Mouse (Mus musculus) lung, adult 18-20 months (tissue): Measurements from ENCODE around the gene Pllp.

ENCODE experiments used
- DNase-seq, 2 experiments: peaks; one replicate each; pipeline ENCODE4 v3.0.0; 2022; ENCODE audit warnings: mixed read lengths in 2 of 2

Pllp gene

GRCm38 (mm10) chr8:94702844-94703813, 7.1 kb upstream of the Pllp start:
- peak; percentile 84 to 88 for DNase-seq

- no peak for DNase-seq
These were observed 6.1 kb upstream of the Pllp start for GRCm38 (mm10) chr8:94702156-94702555.

GRCm38 (mm10) chr8:94700421-94700935, 4.4 kb upstream of the Pllp start:
- no peak for DNase-seq

DNA sequence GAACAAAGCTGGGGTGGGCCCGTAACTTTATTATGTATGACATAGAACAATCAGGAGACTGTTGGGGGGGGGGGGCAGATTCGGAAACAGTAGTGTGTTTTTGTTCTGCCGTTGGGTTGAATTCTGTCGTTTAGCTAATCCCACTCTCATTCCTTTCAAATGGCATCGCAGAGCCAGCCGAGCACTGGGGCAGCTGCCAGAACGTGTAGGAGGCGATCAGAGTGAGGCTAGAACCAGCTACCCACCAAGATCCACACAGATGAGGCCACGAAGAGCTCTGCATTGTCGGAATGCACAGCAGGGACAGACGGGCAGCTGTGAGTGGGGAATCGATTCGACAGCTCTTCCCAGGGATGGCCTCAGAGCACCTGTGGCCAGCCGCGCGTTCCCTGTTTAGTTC, 3.3 kb upstream of the Pllp start:
- DNase-seq = no peak

DNA sequence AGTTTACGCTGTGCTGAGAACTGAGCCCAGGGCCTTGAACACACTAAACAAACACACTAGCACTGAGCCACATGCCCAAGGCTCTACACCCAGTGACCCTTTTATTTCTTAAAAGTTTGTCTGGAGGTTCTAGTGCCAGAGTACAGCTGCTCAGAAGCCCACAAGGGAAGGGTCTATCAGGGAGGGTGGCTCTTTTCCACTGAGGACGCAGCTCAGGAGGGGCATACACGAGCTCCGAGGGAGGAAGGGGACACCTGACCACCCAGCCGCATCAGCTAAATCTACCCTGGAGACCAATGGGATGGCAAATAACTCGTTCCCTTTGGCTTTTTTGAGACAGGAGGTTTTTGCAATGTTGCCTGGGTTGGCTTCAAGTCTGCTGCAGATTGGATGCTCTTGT, 1.9 kb upstream of the Pllp start:
- DNase-seq = no peak

GRCm38 (mm10) chr8:94696566-94696965, 488 bp upstream of the Pllp start:
- no peak for DNase-seq

DNA sequence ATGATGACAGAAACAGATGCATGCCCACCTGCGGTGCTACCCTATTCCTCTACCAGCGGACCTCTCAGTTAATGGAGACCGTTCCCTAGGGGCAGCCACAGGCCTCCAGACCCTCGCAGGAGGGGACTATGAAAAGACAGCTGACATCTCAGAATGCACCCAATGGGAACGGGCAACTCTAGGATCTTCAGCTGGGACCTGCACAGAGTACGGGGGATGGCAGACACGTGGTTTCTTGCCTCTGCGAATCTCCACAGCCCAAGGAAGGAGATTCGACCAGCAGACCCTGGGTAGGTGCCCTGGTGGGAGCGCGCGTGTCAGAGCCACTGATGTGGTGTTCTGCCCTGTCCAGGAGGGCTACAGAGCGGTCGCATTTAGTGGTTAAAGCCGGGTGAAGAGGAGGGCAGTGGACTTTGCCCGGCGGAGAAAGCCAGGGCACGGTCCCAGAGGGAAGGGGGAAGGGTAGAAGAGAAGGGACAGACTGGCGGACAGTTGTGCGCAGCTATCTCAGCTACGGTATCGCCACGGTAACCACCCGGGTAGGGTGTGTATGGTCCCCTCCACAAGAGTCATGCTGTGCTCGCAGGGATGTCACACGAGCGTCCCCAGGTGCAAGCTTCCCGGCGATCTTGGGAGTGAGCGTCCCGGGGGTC, 611 bp downstream of the Pllp start:
- no peak for DNase-seq

- DNase-seq = no peak
These were observed 1.4 kb downstream of the Pllp start for GRCm38 (mm10) chr8:94694701-94695100.

DNA sequence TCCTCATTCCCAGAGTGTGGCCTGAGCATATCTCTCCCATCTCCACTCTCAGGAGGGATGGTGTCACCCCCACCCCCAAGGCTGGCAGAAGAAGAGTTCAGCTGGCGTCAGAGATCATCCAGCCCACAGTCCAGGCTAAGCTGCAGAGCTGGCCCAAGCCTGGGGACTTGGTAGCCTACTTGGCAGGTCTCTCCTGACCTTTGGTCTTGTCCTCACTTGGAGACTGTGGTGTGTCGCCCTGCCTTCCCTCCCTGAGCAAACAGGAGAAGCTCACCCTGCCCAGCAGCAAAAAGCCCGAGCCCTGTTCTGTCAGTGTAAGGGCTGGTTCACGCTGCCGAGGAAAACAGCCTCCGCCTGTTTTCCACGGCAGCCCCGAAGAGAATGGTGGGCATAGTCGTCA, 10.1 kb downstream of the Pllp start:
- DNase-seq = peak; percentile 51 to 64

DNA sequence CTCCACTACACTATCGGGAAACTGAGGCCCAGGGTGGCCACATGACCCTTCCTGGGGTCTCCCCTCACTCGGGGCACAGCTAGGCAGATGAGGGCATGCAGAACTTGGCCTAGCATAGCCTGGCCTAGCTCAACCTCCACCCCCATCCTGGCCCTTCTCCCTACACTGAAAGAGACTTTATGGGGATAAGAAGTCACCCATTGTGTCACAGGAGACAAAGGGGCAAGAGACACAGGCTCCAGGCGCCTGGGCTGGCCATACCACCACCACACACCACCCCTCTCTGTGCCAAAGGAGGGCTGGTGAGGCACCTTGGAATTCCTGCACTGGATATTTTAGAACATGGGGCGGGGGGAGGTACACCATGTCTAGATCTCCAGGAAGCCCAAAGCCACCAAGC, 11.8 kb downstream of the Pllp start:
- no peak for DNase-seq

DNA sequence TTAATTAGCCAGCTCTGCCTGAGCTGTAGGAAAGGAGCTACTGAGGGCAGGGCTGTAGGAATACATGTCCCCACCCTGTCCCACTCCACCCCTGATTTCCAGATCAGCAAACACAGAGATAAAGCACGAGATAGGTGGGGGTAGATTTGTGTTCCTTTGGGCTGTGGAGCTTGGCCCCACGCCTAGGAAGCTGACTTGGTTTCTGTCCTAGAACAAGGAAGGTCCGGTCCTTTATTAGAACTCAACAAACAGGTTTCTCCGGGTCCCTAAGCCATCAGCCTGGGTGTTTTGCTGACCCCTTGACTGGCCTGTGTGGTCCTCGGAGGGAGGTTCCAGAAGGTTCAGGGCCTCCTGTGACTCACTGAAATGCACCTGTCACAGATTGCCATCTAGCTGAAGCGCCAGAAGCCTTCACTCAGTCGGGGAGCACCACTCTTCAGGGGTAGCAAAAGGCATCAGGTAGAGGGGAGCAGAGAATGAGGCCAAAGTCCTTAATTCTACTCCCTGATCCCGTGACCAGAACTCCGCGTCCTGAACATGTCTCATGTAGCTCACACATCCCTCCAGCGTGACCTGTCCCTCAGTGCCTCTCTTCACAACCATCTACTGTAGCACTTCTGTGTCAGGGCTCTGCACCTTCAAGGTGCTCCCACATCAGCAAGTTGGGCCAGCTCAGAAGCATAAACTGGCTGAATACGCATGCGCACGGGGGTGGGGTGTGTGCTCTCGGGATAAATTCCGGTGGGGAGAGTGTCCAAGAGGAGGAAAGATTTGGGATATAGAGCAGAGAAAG, 13.2 kb downstream of the Pllp start:
- peak; percentile 83 to 90 for DNase-seq

DNA sequence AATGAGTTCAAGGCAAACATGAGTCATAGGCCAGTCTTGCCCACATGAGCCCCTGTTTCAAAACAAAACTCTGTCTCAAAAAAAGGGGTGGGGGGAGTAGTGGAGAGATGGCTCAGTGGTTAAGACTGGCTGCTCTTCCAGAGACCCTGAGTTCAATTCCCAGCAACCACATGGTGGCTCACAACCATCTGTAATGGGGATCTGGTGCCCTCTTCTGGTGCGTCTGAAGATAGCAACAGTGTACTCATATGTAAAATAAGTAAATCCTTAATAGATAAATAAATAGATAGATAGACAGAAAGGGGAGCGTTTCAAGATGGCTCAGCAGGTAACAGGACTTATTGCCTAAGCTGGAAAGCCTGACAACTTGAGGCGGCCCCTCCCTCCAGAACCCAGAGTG, 15.7 kb downstream of the Pllp start:
- no peak for DNase-seq

- DNase-seq = peak; percentile 76 to 84
These were observed 17.5 kb downstream of the Pllp start for GRCm38 (mm10) chr8:94678582-94678981.

- DNase-seq = no peak
These were observed 20.2 kb downstream of the Pllp start for GRCm38 (mm10) chr8:94675923-94676322.

DNA sequence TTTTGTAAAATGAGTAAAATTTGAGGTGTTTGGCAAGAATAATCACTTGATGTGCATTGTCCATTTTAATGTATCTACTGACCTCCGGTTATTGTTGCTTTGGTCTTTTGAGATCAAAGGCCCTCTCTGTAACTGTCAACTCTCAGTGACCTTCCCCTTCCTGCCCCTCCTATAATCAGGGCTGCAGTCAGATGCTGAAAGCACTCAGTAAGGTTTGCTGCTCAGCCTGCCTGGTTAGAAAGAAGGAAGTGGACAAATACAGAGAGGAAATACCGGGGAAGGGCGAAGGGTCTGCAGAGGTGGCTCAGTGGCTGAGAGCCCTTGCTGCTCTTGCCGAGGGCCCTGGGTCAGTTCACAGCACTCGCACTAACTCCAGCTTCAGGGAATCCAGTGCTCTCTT, 21.7 kb downstream of the Pllp start:
- no peak for DNase-seq

DNA sequence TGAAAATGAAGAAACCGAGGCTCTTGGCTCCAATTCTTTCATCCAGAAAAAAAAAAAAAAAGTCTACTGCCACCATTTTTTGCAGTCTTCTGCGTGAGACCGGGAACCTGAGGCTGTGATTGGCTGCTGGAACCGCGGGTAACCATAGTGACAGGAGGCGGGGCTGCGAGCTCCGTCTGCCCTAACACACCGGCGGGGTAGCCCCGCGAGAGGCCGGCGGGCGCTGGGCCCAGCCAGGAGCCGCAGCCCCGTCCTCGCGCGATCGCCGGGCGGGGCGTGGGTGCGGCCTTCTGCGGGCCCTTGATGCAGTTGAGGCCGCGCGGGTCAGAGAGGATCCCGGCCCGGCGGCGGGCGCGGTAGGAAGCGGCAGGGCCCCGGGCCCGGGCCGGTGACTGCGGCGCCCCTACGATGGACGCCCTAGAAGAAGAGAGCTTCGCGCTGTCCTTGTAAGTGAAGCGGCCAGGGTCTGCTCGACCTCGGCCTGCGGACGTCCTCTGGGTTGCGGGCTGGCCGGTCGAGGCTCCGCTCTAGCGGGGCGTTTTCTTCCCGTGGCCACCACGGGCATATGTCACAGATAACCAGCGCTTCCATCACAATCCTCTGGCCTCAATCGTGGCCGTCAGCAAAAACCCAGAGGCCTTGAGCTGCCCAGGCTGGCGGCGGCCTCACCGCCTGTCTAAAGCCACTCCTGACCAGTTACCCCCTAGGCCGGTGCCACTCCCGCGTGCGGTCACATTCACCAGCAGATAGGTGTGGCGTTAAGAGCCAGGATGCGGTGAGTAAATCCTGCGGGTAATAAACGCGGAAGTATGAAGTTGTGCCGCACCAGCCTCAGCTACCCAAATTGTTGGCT, 29.4 kb downstream of the Pllp start, which contains the start of gene Arl2bp:
Gene Arl2bp, plus strand, starts transcription at position 145 of the 853 bp plus-strand sequence.
- peak; percentile 96 to 97 for DNase-seq

DNA sequence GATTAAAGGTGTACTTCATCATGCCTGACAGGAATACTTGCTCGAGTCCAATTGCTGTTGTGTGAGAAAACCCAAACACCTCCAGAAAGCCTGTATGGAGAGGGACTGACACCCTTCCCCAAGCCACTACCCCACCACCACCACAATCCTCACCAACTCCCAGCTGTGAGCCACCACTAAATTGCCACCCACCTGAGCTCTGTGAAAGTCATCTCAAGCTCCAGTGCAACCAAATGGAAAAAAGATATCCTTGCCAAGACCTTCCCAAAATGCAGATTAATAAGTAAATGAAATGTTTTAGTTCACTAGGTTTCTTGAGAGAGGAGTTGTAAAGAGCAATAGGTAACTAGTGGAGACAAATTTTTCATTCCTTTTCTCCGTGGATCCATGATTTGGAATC, 31.4 kb downstream of the Pllp start:
- no peak for DNase-seq

DNA sequence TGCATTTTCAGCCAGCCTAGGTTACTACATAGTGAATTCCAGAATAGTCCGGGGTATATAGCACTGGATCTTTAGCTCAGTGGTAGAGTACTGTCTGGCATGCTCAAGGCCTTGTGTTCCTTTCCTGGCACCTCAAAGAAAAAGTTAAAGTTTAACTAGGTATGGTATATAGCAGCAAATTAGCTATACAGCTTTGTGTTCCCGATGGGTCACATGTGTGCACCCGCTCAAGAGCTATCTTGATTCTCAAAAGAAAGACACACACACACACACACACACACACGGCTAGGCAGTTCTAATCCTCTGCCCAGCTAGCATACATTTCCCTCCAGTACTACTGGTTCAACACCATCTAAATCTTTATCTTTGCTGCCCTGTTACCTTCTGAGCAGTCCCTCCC, 35.7 kb downstream of the Pllp start:
- DNase-seq = no peak

- no peak for DNase-seq
These were observed 38.0 kb downstream of the Pllp start for GRCm38 (mm10) chr8:94658031-94658430.

- DNase-seq = no peak
These were observed 41.1 kb downstream of the Pllp start for GRCm38 (mm10) chr8:94654994-94655393.

DNA sequence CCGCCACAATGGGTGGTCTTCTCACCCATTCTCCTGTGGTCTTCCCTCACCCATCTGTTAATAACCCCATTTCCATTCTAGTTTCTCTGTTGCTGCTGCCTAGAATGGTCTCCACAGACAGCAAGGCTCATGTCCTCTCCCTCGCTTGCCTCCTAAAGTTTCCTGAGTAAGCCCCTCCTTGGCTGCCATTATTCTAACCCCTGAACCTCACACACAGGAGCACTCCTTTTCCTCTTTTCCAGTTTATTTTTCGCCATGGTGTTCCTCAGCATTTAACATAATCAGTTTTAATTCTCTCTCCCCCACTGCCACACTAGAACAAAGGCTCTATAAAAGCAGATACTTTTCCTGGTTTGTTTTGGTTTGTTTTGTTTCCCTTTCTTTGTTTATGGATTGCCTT, 43.1 kb downstream of the Pllp start:
- DNase-seq = no peak

DNA sequence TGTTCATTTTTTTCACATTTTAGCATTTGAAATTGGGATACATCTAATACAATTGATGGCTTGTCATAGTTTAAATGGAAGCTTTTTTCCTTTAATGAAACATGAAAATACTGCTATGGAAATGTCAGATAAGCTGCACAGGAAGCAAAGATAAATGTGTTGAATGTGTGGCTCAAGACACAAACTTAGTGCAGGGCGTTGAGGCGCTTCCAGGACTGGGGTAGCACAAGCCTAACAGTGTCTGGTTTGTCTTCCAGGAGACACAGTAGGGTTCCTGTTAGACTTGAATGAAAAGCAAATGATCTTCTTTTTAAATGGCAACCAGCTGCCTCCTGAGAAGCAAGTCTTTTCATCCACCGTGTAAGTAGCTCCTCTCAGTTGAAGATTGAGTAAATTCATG, 46.6 kb downstream of the Pllp start:
- DNase-seq = no peak
